Mouse (Mus musculus) olfactory bulb, adult 2 months (tissue): ENCODE results near the gene Iqgap2. TPM values are rescaled to one million over a fixed set of nuclear protein-coding genes. Genes with fewer than 3 reads are reported as not detected.

ENCODE experiments used
- H3K27ac ChIP-seq: fragments of 200-500 bp; 2 replicates; pipeline ENCODE4 v1.5.1; 2012; ENCODE audit warnings: low read depth, low read length; ENCODE audit not compliant: insufficient read depth
- H3K4me1 ChIP-seq: fragments of 200-500 bp; 2 replicates; pipeline ENCODE4 v1.6.1; 2012; ENCODE audit warnings: low read length; ENCODE audit not compliant: control insufficient read depth, insufficient read depth
- H3K4me3 ChIP-seq: fragments of 200-500 bp; 2 replicates; pipeline ENCODE4 v1.5.1; 2012; ENCODE audit warnings: mild to moderate bottlenecking, low read depth, low read length, moderate library complexity; ENCODE audit not compliant: insufficient read depth
- CTCF ChIP-seq: fragments of 200-500 bp; IDR thresholded peaks from 2 replicates; pipeline ENCODE4 v1.5.1; 2012; ENCODE audit warnings: low read depth, mild to moderate bottlenecking, low read length, moderate library complexity; ENCODE audit not compliant: insufficient read depth
- POLR2A ChIP-seq: fragments of 200-500 bp; IDR thresholded peaks from 2 replicates; pipeline ENCODE4 v1.6.1; 2012; ENCODE audit warnings: mild to moderate bottlenecking, low read depth, low read length, moderate library complexity; ENCODE audit not compliant: insufficient read depth
- WGBS: fragments of 180-500 bp; shearing (Covaris S2); methylation state at CpG from one replicate; pipeline ENCODE4 v1.1.7; 2018; 5-methylcytosine and 5-hydroxymethylcytosine counted together
- polyA plus RNA-seq: library from polyadenylated mRNA; stranded (reverse); fragments of >200 nt; gene quantifications from 2 replicates; pipeline ENCODE4 v1.2.4, GENCODE M21; 2012; ENCODE audit warnings: low replicate concordance; ENCODE audit not compliant: missing spikeins, insufficient read depth, insufficient read length

Iqgap2 gene
- polyA plus RNA-seq, 1 experiment = not detected

- WGBS = 71% methylated on average over 9 of the region's 9 CpGs
- Histone ChIP-seq H3K4me1 (no peaks in the 10 kb centered on the region), H3K27ac (no peak overlapping the region), H3K4me3 (no peak overlapping the region)
- TF ChIP-seq CTCF (no peak), POLR2A (no peak)
These were observed 195.5 kb downstream of the Iqgap2 start for GRCm38 (mm10) chr13:95696120-95696653.

GRCm38 (mm10) chr13:95692201-95692600, 199.5 kb downstream of the Iqgap2 start:
- Histone ChIP-seq H3K4me1 (no peaks in the 10 kb centered on the region), H3K4me3 (no peak overlapping the region), H3K27ac (no peak overlapping the region)
- no peak for TF ChIP-seq POLR2A
- TF ChIP-seq CTCF = no peak
- 91% methylated on average over 8 of the region's 8 CpGs for WGBS

GRCm38 (mm10) chr13:95688576-95688975, 203.1 kb downstream of the Iqgap2 start:
- Histone ChIP-seq H3K4me3 (no peak overlapping the region), H3K27ac (no peak overlapping the region), H3K4me1 (no peaks in the 10 kb centered on the region)
- no peak for TF ChIP-seq POLR2A
- TF ChIP-seq CTCF = no peak
- WGBS = 97% methylated on average over 1 of the region's 1 CpGs

GRCm38 (mm10) chr13:95685736-95686135, 206.0 kb downstream of the Iqgap2 start:
- Histone ChIP-seq H3K4me1 (no peaks in the 10 kb centered on the region), H3K27ac (no peak overlapping the region), H3K4me3 (no peak overlapping the region)
- WGBS = 83% methylated on average over 5 of the region's 5 CpGs
- TF ChIP-seq CTCF = no peak
- no peak for TF ChIP-seq POLR2A

- Histone ChIP-seq H3K4me1 (no peaks in the 10 kb centered on the region), H3K27ac (no peak overlapping the region), H3K4me3 (no peak overlapping the region)
- TF ChIP-seq POLR2A (no peak), CTCF (no peak)
- 95% methylated on average over 9 of the region's 9 CpGs for WGBS
These were observed 207.0 kb downstream of the Iqgap2 start for GRCm38 (mm10) chr13:95684656-95685244.

- no peak overlapping the region for H3K4me3 ChIP-seq
- WGBS = 85% methylated on average over 4 of the region's 4 CpGs
- TF ChIP-seq POLR2A (no peak), CTCF (no peak)
- no peaks in the 10 kb centered on the region for H3K4me1 ChIP-seq
- no peak overlapping the region for H3K27ac ChIP-seq
These were observed 212.2 kb downstream of the Iqgap2 start for GRCm38 (mm10) chr13:95679491-95679941.

- H3K4me3 ChIP-seq = no peak overlapping the region
- 84% methylated on average over 5 of the region's 5 CpGs for WGBS
- no peak for TF ChIP-seq POLR2A
- no peak for TF ChIP-seq CTCF
- H3K4me1 ChIP-seq = no peaks in the 10 kb centered on the region
- H3K27ac ChIP-seq = no peak overlapping the region
These were observed 212.6 kb downstream of the Iqgap2 start for GRCm38 (mm10) chr13:95679078-95679477.

- no peak for TF ChIP-seq CTCF
- TF ChIP-seq POLR2A = no peak
- WGBS = 95% methylated on average over 7 of the region's 7 CpGs
These were observed 219.3 kb downstream of the Iqgap2 start for GRCm38 (mm10) chr13:95672372-95672771.

GRCm38 (mm10) chr13:95671108-95671897, 220.4 kb downstream of the Iqgap2 start:
- TF ChIP-seq CTCF (no peak), POLR2A (no peak)
- no peak overlapping the region for H3K4me3 ChIP-seq
- 89% methylated on average over 9 of the region's 9 CpGs for WGBS
- no peak overlapping the region for H3K27ac ChIP-seq
- H3K4me1 ChIP-seq = no peaks in the 10 kb centered on the region

More at GRCm38 (mm10) chr13:95672372-95672771, 219.3 kb downstream of the Iqgap2 start:
- Histone ChIP-seq H3K4me1 (no peaks in the 10 kb centered on the region), H3K27ac (no peak overlapping the region), H3K4me3 (no peak overlapping the region)
